Mouse (Mus musculus): ENCODE results near the gene Ryr2.

The Ryr2 gene

DNA sequence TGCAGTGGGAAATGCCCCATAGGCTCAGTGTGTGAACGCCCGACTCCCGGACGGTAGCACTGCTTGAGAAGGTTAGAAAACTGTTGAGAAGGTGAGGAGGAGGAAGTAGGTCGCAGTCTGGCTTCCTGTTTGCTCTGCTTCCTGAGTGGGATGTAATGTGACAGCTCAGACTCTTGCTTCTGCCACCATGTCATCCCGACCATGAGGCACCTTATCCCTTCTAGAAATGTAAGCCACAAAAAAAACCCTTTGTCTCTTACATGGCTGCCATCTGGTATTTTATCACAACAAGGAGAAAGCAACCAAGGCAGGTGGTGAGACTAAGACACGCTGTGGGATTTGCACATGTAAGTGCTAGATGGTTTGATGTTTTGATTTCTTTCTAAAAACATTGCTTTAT is 12.2 kb downstream of the Ryr2 start:
- DNase-seq (ENCODE audit: low read depth, low spot score): no peak

DNA sequence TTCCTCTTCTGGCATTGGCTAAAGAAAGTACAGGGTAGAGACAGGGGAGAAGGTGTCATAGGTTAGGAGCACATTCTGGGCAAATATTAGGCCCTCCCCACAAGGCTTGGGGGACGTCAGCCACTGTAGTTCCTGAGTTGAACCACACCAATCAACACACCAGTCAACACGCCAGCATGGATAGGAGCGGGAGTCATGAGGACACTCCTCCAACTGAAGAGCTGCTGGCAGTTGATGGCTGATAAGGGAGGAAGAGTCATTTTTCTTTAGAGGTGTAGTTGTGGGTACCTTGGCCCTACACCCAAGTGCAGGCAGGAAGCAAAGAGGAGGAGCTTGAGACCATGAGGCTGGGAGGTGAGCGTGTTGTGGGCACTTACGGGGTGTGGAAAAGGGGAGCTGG is 13.6 kb downstream of the Ryr2 start:
- DNase-seq (ENCODE audit: low read depth, low spot score): no peak

DNA sequence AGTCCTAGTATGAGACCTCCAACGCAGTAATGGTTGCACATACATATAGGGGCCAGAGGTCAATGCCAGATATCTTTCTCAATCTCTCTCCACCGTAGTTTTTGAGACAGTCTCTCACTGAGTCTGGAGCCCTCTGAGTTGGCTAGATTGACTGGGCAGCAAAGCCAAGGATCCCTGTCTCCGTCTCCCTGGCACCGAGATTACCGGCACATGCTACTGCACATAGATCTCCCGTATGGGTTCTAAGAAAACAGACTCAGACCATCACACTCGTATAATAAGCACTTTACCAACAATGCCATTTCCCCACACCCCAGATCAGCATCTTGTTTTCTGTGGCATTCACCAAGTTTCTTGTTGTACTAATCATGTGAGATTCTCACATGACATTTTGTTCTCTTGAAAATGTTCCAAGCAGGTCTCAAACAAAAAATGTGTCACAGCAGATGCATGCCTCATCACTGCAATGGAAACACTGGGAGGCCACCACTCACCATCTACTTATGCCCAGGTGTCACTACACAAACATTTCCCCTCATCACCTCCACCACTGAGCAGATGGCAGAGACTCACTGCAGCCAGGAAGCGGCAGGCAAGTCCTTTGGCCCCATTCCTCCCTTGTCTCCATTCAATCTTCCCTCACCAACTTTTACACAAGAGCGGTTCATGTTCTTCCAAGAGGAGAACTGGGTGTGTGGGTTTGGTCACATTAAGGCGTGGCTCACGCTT is 14.2 kb downstream of the Ryr2 start:
- no peak for DNase-seq (ENCODE audit: low read depth, low spot score)

DNA sequence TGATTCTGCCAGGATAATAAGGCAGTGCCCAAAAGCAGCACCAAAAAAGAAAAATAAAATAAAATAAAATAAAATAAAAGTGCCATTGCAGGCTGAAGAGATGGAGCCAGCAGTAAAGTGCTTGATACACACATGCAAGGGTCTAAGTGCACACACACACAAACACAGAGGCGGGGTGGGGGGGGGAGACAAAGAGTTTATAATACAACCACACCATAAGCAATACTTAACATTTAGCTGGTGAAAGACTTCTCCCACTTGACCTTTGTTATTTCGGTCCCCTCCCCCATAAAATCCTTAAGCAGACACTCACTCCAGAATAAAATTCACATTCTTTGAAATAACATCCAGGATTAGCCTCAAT is 22.7 kb downstream of the Ryr2 start:
- no peak for DNase-seq (ENCODE audit: low read depth, low spot score)

DNA sequence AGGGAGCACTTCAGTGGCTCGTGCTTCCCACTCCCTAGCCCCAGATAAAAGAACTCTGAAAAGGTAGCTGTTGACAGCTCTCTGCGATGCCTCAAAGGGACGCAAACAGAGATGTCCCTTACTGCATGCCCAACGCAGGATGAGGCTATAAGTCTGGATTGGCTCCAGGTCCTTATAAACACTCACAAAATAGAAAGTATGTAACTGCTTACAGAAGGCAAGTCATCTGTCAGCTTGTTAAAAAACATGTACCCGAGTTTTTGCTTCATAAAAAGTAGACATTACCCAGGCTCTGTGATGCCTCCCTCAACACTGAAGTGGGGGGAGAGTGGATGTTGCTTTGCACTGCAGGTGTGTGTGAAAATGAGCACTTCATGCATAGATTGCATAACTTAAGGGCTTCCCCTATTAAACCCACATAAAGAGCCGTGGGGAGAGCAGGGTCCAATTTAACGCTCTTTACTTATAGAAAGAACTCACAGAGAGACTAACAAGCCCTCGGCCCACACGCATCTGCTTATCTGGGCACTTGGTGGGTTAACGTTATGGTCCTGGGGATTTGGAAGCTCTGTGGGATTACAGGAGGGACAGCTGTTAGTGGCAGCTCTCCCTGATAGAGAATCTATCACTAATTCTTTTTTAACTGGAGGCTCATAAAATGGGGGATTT is 23.2 kb downstream of the Ryr2 start:
- no peak for DNase-seq (ENCODE audit: low read depth, low spot score)

DNA sequence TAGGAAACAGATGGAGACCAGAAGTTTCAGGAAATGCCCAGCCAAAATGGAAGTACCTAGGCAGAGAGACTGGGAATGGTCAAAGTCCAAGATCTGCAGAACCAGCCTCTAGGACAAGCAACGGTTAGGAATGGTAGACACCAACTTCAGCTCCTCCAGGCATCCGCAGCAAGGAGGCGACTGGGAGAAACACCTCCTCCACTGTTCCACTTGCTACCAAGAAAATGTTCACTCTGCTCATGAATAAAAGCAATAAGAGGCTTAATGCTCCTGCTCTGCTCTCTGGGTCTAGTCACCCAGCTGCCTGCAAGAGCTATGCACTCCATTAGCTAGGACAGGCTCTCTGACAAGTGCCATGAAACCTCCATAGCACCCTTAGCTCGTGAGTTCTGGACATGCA is 26.2 kb downstream of the Ryr2 start:
- no peak for DNase-seq (ENCODE audit: low read depth, low spot score)

DNA sequence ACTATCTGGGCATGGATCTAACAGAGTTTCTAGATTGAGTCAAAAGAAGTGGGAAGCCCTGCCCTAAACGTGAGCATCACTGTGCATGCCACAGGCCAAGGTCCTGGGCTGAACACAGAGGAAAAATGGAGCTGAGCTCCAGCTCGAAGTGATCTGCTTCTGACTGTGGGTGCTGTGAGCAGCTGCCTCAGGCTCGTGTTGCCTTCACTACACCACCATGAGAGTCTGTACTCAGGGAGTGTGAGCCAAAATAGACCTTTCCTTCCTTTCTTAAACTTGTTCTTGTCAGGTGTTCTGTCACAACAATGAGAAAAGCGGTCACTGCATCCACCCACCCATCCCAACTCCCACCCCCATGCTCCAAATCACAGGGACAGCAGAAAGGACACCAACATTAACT is 27.2 kb downstream of the Ryr2 start:
- DNase-seq (ENCODE audit: low read depth, low spot score): no peak

DNA sequence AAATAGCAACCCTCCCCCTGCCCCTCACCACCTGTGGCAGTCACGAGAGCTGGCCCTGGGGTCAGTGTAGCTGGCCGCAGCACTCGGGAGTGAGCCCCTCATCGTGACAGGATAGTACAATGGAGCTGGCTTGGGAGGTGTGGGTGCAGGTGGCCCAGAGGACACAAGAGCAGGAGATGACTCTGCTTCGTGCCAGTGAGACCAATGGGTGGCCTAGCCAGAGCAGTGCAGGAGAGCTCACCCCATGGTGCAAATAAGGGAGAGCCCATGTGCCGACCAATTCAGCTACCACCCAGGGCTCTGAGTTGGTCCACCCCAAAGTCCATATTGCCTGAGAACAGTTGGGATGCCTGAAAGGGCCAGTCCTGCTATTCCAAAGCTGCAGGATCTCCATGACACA is 31.8 kb downstream of the Ryr2 start:
- no peak for DNase-seq (ENCODE audit: low read depth, low spot score)

DNA sequence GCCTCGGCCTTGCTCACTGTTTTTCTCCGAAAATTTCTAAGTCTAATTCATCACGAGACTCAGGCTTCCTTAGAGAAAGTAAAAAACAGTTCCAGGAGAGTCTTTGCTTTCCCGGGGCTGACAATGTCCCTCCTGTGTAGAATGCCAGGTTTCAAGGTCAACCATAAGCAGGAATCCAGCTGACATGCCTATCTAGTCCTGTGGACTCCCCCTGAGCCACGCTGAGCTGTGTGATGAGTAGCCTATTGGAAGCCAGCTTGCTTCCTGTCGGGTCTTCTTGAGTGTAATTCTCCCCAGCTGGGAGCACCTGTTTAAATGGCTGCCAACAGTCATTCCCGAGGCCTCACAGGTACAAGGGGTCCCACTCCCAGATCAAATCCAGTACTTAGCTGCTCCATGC is 34.2 kb downstream of the Ryr2 start:
- DNase-seq (ENCODE audit: low read depth, low spot score): no peak

DNA sequence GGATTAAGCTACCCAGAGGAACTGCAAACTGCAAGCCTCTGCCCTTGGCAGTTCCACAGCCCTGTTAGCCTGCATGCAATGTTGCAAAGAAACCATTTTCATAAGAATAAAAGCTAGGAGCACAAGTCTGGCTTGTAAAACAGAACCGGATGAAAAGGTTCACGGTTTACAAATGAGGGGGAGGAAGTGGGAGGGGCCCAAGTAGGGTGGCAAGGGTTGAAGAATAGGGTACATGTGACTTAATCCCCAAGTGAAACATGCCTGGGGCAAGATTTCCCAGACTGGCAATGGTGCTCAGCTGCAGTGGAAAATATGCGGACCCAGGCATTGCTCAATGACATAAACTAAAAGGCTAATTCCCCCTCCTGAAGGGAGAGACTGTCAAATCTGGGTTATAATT is 34.6 kb downstream of the Ryr2 start:
- DNase-seq (ENCODE audit: low read depth, low spot score): no peak

DNA sequence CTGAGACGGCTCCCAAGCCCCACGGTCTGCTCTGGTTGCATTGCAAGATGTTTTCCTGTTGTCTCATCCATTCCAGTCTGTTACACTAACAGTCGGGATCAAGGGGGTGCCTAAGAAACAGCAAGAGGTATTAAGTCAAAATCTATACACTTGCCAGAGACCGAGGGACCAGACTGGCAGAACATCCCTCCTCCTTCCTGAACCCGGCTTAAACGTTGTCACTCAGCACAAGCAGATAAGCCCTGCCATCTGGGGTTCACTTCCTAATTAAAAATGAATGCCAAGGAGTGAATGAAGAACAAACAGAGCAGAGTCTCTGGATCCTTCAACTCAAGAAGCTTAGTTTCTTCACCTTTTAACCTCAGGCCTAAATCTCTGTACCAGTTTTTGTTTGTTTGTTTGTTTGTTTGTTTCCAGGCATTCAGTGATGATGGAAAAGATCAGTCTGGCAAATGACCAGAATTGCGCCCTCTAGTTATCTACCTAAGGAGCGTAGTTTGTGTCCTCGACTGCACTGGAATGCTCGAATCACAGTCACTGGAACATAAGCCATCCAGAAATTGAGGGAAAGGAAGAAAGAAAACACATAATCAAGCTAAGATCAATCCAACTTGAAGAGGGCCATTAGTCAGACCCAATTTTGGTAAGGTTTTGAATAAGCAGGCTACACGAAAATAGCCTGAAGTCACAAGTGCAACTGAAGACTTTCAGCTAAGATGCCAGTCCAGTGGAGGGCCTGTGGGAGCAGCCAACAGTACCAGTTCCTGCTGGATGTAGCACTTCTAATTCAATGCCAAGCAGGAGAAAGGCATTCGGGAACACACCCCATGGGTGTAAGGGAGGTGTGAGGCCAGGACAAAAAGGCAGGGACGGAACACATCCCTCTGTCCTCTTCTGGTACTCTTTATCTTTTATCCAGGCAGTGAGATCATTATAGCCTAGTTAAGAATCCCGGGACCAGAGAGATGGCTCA is 36.3 kb downstream of the Ryr2 start:
- DNase-seq (ENCODE audit: low read depth, low spot score): no peak

DNA sequence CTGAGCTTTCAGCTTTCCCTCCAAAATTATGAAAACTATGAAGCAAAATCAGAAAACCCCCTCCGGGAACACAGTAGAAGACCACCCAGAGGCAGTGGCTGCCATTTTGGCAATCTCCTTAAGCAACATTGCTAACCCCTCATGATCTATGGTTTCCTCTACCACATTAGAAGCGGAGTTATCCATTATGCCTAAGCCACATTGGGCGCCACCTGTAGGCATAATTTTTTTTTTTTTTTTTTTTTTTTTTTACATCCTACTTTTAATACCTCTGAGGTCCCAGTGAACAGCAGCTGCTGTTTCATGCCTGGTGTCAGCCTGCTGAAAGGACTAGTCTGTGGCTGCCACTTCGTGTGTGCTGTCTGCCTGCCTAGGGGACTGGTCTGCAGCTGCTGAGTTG is 42.2 kb downstream of the Ryr2 start:
- no peak for DNase-seq (ENCODE audit: low read depth, low spot score)

DNA sequence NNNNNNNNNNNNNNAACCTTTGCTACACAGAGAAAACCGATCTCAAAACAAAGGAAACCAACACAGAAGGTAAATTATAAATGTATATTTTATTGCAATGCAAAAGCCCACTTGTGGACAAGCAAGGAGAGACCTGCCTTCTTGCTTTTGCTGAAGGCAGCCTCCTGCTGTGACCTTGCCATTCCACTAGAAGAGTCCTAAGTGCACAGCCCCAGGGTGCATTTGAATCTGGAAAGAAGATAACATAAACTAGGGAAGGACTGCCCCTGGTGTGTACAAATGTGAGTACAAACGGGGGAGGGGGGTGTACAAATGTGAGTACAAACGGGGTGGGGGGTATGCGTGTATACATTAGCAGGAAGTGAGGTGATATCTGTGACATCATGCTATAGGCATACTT is 43.2 kb downstream of the Ryr2 start:
- DNase-seq (ENCODE audit: low read depth, low spot score): no peak

DNA sequence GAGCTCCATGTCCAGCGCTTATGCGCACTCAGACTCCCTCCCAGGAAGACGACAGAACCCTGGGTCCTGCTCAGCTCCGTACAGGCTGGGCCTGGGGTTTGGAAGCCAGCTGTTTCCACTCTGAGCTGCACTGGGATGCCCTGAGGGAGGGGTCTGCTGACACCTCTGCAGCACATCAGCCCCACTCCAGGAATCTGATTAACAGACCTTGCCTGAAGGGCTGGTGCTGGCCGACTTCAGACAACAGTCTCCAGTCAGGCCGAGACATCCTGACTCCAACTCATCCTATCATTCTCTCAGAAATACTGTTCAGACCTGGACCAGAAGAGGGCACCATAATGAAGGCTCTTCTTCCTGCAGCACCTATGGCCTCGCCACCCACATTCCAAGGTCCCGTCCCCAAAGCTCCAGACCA is 49.4 kb downstream of the Ryr2 start:
- no peak for DNase-seq (ENCODE audit: low read depth, low spot score)

DNA sequence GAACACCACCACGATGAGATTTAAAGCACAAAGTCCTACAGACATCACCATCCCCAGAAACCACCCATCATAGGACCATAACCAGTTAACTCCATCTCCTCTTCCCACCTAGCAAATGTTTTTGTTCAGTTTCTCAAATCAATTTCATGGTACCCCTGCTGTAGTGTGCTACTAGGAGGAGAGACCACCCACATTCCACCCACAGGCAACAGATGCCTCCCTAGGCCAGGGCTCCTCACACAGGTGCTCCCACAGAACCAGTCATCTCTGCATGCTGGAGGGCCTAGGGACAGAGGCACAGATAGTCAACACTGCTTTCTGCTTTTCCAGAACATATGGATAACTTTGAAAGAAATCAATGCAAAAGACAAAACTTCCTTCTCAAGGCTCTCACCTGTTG is 50.8 kb downstream of the Ryr2 start:
- no peak for DNase-seq (ENCODE audit: low read depth, low spot score)

DNA sequence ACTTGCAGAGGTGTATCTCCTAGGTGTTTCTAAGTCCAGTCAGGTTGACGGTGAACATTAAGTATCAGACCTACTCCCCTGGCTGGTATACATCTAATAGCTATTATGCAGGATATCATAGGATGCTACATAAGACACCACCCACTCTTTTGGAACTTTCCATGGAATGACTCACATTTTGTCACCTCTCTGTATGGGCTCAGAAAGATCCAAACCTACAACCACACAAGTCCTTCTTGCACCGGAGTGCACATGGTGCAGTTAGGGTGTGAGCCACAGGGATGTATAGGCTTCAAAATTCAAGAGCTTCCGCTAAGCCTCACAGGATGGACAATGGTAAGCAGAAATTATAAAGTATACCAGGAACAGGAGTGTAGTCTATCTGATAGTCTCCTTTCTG is 52.8 kb downstream of the Ryr2 start:
- DNase-seq (ENCODE audit: low read depth, low spot score): no peak

DNA sequence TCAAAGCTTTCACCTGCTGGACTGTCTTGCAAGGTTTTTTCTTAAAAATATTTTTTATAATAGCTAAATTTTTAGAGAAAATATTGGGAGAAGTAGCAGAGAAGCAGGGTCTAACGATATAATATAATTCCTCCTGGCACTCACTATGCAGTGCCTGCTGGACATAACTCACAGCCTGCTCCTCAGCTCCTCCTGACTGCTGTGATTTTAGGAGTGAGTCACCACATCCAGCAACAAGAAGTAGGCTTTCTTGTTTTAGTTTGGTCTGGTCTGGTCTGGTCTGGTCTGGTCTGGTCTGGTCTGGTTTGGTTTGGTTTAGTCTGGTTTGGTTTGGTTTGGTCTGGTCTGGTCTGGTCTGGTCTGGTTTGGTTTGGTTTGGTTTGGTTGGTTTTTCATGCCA is 55.9 kb downstream of the Ryr2 start:
- DNase-seq (ENCODE audit: low read depth, low spot score): no peak

DNA sequence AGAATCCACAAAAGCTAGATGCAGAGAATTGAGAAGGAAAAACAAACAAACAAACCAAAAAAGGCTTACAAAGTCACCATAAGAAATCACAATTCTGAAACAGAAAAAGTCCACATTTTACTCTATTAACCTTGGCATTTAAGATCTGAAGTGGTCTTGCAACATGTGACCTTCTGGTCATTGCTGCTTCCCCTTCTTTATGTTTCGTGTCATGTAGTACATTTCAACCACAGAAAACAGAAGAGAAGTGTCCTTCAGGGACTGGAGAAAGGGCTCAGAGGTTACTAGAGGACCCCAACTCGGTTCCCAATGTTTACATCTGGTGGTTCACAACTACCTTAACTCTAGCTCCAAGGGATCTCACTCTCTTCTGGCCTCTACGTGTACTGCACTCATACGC is 59.7 kb downstream of the Ryr2 start:
- no peak for DNase-seq (ENCODE audit: low read depth, low spot score)

DNA sequence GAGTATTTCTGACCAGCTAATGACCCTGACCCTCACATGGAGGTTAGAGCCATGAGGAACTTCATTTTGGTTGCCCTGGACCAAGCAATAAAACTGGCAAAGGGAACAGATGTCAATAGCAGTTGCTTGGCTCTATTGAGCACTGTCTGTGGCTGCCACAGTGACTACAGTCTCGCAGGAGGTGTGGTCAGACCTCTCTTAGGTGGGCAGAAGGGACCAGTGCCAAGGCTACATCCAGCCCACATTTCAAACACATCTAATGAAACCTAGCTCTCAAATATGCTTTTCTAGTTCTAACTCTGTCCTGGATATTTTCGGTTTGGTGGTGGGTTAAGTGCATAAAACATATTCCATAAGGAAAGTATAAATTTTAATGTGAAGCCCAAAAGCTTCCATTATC is 62.0 kb downstream of the Ryr2 start:
- no peak for DNase-seq (ENCODE audit: low read depth, low spot score)

DNA sequence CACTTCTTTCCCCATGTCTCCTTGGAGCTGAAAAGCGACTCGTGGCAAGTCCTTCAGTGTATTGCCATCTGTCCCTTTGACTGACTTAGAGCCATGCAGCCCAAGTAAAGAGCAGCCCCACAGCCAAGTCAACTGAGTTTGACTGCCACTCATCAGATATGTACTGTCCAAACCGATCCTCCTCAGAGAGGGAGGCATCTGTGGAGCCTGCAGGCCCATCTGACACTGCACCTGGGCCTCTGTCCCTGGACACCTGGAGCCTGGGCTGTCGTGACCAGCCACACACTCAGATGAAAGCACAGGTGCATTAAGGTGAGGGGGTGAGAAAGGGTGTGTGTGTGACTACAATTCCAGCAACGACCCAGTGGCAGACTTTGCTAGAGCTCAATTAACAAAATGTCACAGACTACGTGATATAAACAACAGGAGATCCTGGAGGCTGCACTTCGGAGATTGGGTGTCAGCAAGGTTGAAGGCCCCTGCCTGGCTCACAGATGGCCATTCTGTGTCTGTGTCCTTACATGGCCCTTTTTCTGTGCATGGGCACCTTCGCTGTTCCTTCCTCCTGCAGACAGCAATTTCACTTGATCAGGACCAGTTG is 63.8 kb downstream of the Ryr2 start:
- no peak for DNase-seq (ENCODE audit: low read depth, low spot score)

DNA sequence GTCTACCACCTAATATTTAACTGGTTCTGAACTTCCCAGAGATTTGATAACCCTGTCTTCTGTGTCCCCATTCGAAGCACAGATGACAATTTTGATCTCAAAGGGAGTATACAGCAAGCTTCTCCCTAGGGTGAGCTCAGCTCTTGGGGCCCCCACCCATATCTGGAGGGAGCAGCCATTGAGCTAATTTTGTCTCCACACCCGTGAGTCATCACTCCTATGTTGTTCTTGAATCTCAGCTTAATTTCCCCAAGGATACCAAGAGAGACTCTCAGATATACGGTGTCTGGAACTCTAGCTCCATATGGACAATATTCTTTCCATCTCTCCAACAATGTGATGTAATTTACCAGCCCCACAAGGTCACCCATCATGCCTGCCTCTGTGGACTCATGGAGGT is 66.8 kb downstream of the Ryr2 start:
- no peak for DNase-seq (ENCODE audit: low read depth, low spot score)

DNA sequence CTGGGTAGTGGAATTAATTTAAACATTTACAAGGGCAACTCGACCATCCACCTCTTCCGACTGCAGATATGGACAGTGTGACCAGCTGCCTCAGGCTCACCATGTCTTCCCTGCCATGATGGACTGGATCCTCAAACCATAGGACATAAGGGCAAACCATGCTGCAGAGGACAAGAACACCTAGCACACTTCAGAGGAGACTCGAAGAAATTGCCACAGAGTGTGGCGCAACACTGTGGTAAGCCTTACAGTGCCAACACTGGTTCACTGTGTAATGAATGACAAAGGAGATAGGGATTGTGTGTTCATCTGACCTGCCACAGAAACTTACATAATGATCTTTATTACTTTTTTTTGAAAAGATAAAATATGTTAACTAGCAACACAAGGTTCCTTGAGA is 68.1 kb downstream of the Ryr2 start:
- no peak for DNase-seq (ENCODE audit: low read depth, low spot score)
